Mouse (Mus musculus) kidney, embryonic 14.5 days (tissue): ENCODE measurements around the gene Lrtm2. TPM values are rescaled to one million over a fixed set of nuclear protein-coding genes. Genes with fewer than 3 reads are reported as not detected.

Experiments
- ATAC-seq: fragments of 200-750 bp; cut with Nextera tagmentation; 2 replicates; pipeline ENCODE4 v1.8.0; 2017; ENCODE audit warnings: moderate number of reproducible peaks, mild to moderate bottlenecking, moderate TSS enrichment, moderate library complexity; ENCODE audit not compliant: low FRiP score, low TSS enrichment
- H3K27ac ChIP-seq: fragments of 300-500 bp; sonication (generic); 2 replicates; pipeline ENCODE4 v1.5.1; 2014; ENCODE audit warnings: low read depth, mild to moderate bottlenecking, low read length, moderate library complexity, mixed read lengths
- H3K27me3 ChIP-seq: fragments of 300-500 bp; sonication (generic); 2 replicates; pipeline ENCODE4 v1.6.1; 2014; ENCODE audit warnings: mild to moderate bottlenecking, low read length; ENCODE audit not compliant: control insufficient read depth, insufficient read depth
- H3K36me3 ChIP-seq: fragments of 300-500 bp; sonication (generic); 2 replicates; pipeline ENCODE4 v1.6.1; 2014; ENCODE audit warnings: low read length, mixed read lengths; ENCODE audit not compliant: control insufficient read depth, insufficient read depth
- H3K4me1 ChIP-seq: fragments of 300-500 bp; sonication (generic); 2 replicates; pipeline ENCODE4 v1.6.1; 2014; ENCODE audit warnings: low read length, mixed read lengths; ENCODE audit not compliant: control insufficient read depth, insufficient read depth
- H3K4me2 ChIP-seq: fragments of 300-500 bp; sonication (generic); replicated peaks from 2 replicates; pipeline ENCODE4 v1.6.1; 2014; ENCODE audit warnings: low read depth, mild to moderate bottlenecking, low read length
- H3K4me3 ChIP-seq: fragments of 300-500 bp; sonication (generic); 2 replicates; pipeline ENCODE4 v1.5.1; 2014; ENCODE audit warnings: mild to moderate bottlenecking, low read length
- H3K9ac ChIP-seq: fragments of 300-500 bp; sonication (generic); 2 replicates; pipeline ENCODE4 v1.6.1; 2014; ENCODE audit warnings: low read depth, mild to moderate bottlenecking, low read length, moderate library complexity
- H3K9me3 ChIP-seq: fragments of 300-500 bp; sonication (generic); 2 replicates; pipeline ENCODE4 v1.6.1; 2016; ENCODE audit warnings: low read length; ENCODE audit not compliant: control insufficient read depth
- WGBS: fragments of 180-500 bp; shearing (Covaris S2); extraction: QIAGEN DNeasy Blood & Tissue Kit; methylation state at CpG from one replicate; pipeline ENCODE4 v1.1.7; 2014; 5-methylcytosine and 5-hydroxymethylcytosine counted together
- polyA plus RNA-seq: library from polyadenylated mRNA; unstranded; fragments of >200 nt; fragmentation: Nextera tagmentation; extraction: Ambion mirVana; gene quantifications from 2 replicates; pipeline ENCODE4 v1.2.1, GENCODE M21; 2014

The Lrtm2 gene
- polyA plus RNA-seq, 1 experiment from 2014 or later: not detected

GRCm38 (mm10) chr6:119346257-119346656 is 15.7 kb upstream of the Lrtm2 start:
- no peak overlapping the region for H3K9ac ChIP-seq
- ATAC-seq: no peak

DNA sequence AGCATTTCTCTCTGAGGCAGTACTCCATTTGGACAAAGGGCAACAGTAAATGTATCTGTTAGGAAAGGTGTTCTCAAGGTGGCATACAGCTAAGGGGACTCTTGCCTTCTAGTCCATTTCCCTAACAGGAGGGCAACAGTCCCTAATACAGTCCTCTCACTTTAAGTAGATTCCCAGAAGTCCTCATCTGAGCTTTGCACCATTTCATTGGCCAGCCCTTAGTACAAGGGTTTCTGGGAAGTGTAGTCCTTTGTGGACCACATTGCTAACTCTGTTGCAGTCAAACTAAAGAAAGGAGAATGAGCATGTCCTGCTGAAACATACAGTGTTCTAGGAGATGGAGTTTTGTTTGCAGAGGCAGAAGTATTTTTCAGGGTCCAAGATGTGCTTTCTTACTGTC is 10.8 kb upstream of the Lrtm2 start:
- no peaks in the 10 kb centered on the region for H3K4me1 ChIP-seq
- H3K4me3 ChIP-seq: no peak overlapping the region
- H3K9me3 ChIP-seq: no peaks in the 10 kb centered on the region
- H3K9ac ChIP-seq: no peak overlapping the region
- H3K27ac ChIP-seq: no peak overlapping the region
- no peak for ATAC-seq
- no peak overlapping the region for H3K4me2 ChIP-seq
- no peaks in the 10 kb centered on the region for H3K36me3 ChIP-seq
- H3K27me3 ChIP-seq: no peaks in the 10 kb centered on the region

More at GRCm38 (mm10) chr6:119346257-119346656, 15.7 kb upstream of the Lrtm2 start:
- H3K4me1 ChIP-seq: no peaks in the 10 kb centered on the region
- H3K4me3 ChIP-seq: no peak overlapping the region
- no peaks in the 10 kb centered on the region for H3K9me3 ChIP-seq
- H3K27me3 ChIP-seq: no peaks in the 10 kb centered on the region
- WGBS: 52% methylated on average over 10 of the region's 10 CpGs
- no peak overlapping the region for H3K27ac ChIP-seq
- H3K36me3 ChIP-seq: no peaks in the 10 kb centered on the region
- H3K4me2 ChIP-seq: no peak overlapping the region

GRCm38 (mm10) chr6:119338121-119338912 is 7.8 kb upstream of the Lrtm2 start:
- Histone ChIP-seq H3K36me3 (no peaks in the 10 kb centered on the region), H3K9ac (no peak overlapping the region), H3K4me3 (no peak overlapping the region), H3K27ac (no peak overlapping the region), H3K4me1 (no peaks in the 10 kb centered on the region; the same call in 1 of the 2 replicates), H3K9me3 (no peaks in the 10 kb centered on the region), H3K4me2 (no peak overlapping the region), H3K27me3 (no peaks in the 10 kb centered on the region)
- no peak for ATAC-seq
- WGBS: 39% methylated on average over 11 of the region's 11 CpGs

DNA sequence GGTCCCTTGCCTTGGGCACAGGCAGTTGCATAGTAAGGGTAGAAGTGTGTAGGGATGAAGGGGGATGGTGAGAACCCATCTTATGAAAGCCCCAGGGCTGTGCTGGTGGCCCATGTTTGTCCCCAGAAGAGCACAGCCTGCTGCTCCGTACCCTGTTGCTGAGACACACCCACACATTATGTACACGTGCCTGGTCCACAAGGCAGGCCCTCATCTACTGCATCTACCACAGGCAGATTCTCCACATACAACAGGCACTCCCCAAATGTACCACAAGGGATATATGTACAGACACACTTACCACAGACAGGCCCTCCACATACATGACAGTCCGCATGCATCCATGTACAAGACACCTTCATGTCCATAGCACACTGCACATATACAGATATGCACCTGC is 6.7 kb upstream of the Lrtm2 start:
- Histone ChIP-seq H3K4me3 (no peak overlapping the region), H3K27me3 (no peaks in the 10 kb centered on the region), H3K9ac (no peak overlapping the region), H3K27ac (no peak overlapping the region), H3K36me3 (no peaks in the 10 kb centered on the region), H3K4me2 (no peak overlapping the region), H3K9me3 (no peaks in the 10 kb centered on the region), H3K4me1 (peaks cover 5% of the 10 kb centered on the region; the same call in 1 of the 2 replicates)
- ATAC-seq: no peak
- 79% methylated on average over 3 of the region's 3 CpGs for WGBS

GRCm38 (mm10) chr6:119336124-119336523 is 5.6 kb upstream of the Lrtm2 start:
- Histone ChIP-seq H3K9ac (no peak overlapping the region), H3K27ac (no peak overlapping the region), H3K9me3 (no peaks in the 10 kb centered on the region), H3K4me3 (no peak overlapping the region), H3K4me2 (no peak overlapping the region), H3K27me3 (peaks cover 5% of the 10 kb centered on the region; the same call in 1 of the 2 replicates), H3K4me1 (peaks cover 5% of the 10 kb centered on the region; the same call in 1 of the 2 replicates), H3K36me3 (no peaks in the 10 kb centered on the region)
- no peak for ATAC-seq
- WGBS: 83% methylated on average over 7 of the region's 7 CpGs

DNA sequence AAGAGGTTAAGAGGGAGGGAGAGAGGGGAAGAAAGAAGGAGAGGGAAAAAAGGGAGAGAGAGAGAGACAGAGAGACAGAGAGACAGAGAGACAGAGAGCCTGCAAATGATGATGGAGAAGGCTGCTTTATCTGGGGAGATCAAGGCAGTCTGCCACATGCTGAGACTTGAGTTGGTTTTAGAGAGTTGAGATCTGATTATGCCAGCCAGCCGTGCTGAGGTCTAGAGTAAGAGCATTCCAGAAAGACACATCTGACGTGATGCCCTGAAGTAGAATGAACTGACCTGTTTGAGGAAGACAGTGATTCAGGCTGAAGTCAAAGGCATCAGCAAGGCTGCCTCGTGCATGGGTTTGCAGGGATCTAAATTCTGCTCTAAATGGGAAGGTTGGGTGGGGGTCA is 3.3 kb upstream of the Lrtm2 start:
- H3K9me3 ChIP-seq: no peaks in the 10 kb centered on the region
- no peak for ATAC-seq
- WGBS: 42% methylated on average over 3 of the region's 3 CpGs
- H3K27ac ChIP-seq: no peak overlapping the region
- H3K4me1 ChIP-seq: peaks cover 10% of the 10 kb centered on the region; the same call in 1 of the 2 replicates
- no peaks in the 10 kb centered on the region for H3K36me3 ChIP-seq
- no peak overlapping the region for H3K4me3 ChIP-seq
- peaks cover 24% of the 10 kb centered on the region for H3K27me3 ChIP-seq
- no peak overlapping the region for H3K4me2 ChIP-seq
- H3K9ac ChIP-seq: no peak overlapping the region

- H3K4me1 ChIP-seq: peaks cover 12% of the 10 kb centered on the region; the same call in 1 of the 2 replicates
Measured at GRCm38 (mm10) chr6:119333202-119333601, 2.6 kb upstream of the Lrtm2 start.

GRCm38 (mm10) chr6:119332111-119332510 is 1.5 kb upstream of the Lrtm2 start:
- Histone ChIP-seq H3K9me3 (no peaks in the 10 kb centered on the region), H3K4me1 (peaks cover 14% of the 10 kb centered on the region; the same call in 1 of the 2 replicates), H3K36me3 (no peaks in the 10 kb centered on the region), H3K9ac (no peak overlapping the region), H3K27ac (no peak overlapping the region), H3K4me2 (no peak overlapping the region), H3K27me3 (peaks cover 32% of the 10 kb centered on the region), H3K4me3 (no peak overlapping the region)
- WGBS: 0% methylated on average over 1 of the region's 1 CpGs
- no peak for ATAC-seq

More at GRCm38 (mm10) chr6:119333202-119333601, 2.6 kb upstream of the Lrtm2 start:
- Histone ChIP-seq H3K4me2 (no peak overlapping the region), H3K36me3 (no peaks in the 10 kb centered on the region), H3K27ac (no peak overlapping the region), H3K9ac (no peak overlapping the region), H3K9me3 (no peaks in the 10 kb centered on the region), H3K27me3 (peaks cover 26% of the 10 kb centered on the region), H3K4me3 (no peak overlapping the region)
- peak; percentile 68 for ATAC-seq
- 2% methylated on average over 3 of the region's 3 CpGs for WGBS

DNA sequence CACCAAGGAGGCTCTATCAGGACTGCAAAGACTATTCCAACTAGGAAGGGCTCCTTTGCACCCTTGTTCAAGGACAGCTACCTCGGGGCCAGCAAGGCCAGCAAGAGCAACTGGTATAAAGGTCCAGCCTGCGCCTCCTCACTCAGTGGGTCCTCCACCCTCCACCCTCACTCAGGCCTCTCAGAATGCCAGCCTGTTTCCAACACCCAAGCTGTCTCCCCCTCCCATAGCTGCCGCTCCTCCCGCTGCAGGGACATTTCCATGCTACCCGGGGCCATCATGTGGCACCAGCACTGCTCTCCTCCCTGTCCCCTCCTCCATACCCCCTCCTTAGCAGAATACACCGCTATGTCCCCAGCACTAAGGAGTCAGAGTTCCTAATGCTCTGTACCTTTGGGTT is 630 bp downstream of the Lrtm2 start:
- Histone ChIP-seq H3K27me3 (peaks cover 32% of the 10 kb centered on the region), H3K4me1 (peaks cover 14% of the 10 kb centered on the region; the same call in 1 of the 2 replicates), H3K4me3 (peak overlapping the region; percentile 30; the same call in 1 of the 2 replicates), H3K27ac (no peak overlapping the region), H3K4me2 (peak overlapping the region; percentile 48; the same call in 1 of the 2 replicates), H3K36me3 (no peaks in the 10 kb centered on the region), H3K9me3 (no peaks in the 10 kb centered on the region), H3K9ac (no peak overlapping the region)
- no peak for ATAC-seq
- WGBS: 12% methylated on average over 6 of the region's 6 CpGs
